Mouse (Mus musculus) adrenal gland (tissue): ENCODE data around the gene Epb41.

ENCODE experiments used
- intact Hi-C: fragments of 180-260 bp; cut with DNase I; formaldehyde crosslinking; loops from one replicate; pipeline ENCODE4 v1.15.1; 2025
- microRNA-seq, 2 experiments: library from miRNA; unstranded; fragments of <30 nt; microRNA quantifications; one replicate each; pipeline ENCODE4; 2019

Gene Epb41

DNA sequence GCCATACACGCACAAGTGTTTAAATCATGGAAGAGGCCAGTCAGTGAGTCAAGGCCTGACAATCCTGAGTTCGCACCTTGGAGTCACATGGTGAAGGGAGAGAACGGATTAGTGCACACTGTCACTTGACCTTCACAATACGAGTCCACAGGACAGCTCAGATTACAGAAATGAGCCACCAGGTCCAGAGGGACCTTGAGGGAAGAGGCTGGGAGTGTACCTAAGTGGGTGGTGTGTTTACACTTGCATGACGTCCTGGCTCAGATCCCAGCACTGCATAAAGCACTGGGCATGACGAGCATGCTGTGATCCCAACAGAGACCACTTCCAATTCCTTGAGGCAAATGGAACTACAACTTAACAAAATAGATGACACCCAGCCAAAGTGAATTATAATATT lies 168.7 kb downstream of the Epb41 start:
- intact Hi-C loops = loop anchor here (5.0 kb wide), 1 partner anchor 171 kb away; the partner anchor contains the start of gene Epb41

GRCm38 (mm10) chr4:131904478-131904877 lies 170.6 kb downstream of the Epb41 start:
- intact Hi-C loops = no loop called here

GRCm38 (mm10) chr4:131901090-131901489 lies 174.0 kb downstream of the Epb41 start:
- intact Hi-C loops = no loop called here

GRCm38 (mm10) chr4:131899180-131899554 lies 176.0 kb downstream of the Epb41 start:
- intact Hi-C loops = no loop called here

- intact Hi-C loops = no loop called here
These were observed 176.5 kb downstream of the Epb41 start for GRCm38 (mm10) chr4:131898503-131899179.

- intact Hi-C loops = no loop called here
These were observed 177.3 kb downstream of the Epb41 start for GRCm38 (mm10) chr4:131897787-131898186.

- intact Hi-C loops = no loop called here
These were observed 178.0 kb downstream of the Epb41 start for GRCm38 (mm10) chr4:131897109-131897508.

GRCm38 (mm10) chr4:131890692-131891091 lies 184.4 kb downstream of the Epb41 start:
- intact Hi-C loops = no loop called here

- intact Hi-C loops = loop anchor here (10.0 kb wide), 1 partner anchor 286 kb away; no protein-coding TSS in a partner anchor
These were observed 186.6 kb downstream of the Epb41 start for GRCm38 (mm10) chr4:131888564-131888963.

DNA sequence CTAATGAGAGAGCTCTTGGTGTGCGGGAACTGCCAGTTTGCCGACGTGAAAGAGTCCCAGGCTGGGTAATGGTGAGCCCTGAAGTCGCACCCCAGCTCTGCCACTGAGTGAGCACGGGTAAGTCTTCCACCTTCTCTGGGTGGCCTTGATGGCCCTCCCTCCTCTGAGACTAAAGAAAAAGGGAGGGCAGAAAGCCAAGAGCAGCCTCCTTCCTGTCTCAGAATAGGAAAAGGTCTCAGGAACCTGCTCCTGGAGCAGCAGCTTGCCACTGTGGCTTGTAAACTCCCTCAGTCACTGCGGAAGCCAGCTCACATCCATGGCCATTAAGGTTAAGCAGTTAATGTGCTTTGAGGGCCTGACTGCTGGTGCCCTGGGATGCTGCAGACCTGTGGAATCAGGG lies 189.7 kb downstream of the Epb41 start:
- intact Hi-C loops = loop anchor here (10.0 kb wide), 1 partner anchor 289 kb away; no protein-coding TSS in a partner anchor

DNA sequence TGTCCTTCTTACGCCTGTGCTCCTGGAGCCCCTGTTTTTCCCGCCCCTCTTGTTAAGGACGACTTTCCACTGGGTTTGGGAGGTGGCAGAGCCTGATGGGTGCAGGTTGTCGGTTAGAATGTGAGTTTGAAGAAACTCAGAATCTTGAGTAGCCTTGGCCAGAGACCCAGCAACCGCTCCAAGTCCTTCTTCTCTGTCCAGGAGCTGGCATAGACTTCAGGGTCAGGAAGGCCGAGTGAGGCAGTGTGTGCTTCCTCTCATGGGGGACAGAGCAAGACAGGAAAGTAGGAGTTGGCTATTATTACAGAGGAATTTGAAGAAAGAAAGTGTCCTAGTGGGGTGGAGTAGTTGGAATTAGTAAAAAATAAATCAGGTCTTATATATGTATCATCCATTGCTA lies 191.6 kb downstream of the Epb41 start:
- intact Hi-C loops = loop anchor here (10.0 kb wide), 1 partner anchor 291 kb away; no protein-coding TSS in a partner anchor

GRCm38 (mm10) chr4:131881306-131881705 lies 193.8 kb downstream of the Epb41 start:
- intact Hi-C loops = loop anchor here (10.0 kb wide), 1 partner anchor 293 kb away; no protein-coding TSS in a partner anchor

- intact Hi-C loops = loop anchor here (10.0 kb wide), 1 partner anchor 295 kb away; no protein-coding TSS in a partner anchor
These were observed 195.4 kb downstream of the Epb41 start for GRCm38 (mm10) chr4:131879692-131880091.

GRCm38 (mm10) chr4:131876836-131877235 lies 198.3 kb downstream of the Epb41 start:
- intact Hi-C loops = no loop called here

DNA sequence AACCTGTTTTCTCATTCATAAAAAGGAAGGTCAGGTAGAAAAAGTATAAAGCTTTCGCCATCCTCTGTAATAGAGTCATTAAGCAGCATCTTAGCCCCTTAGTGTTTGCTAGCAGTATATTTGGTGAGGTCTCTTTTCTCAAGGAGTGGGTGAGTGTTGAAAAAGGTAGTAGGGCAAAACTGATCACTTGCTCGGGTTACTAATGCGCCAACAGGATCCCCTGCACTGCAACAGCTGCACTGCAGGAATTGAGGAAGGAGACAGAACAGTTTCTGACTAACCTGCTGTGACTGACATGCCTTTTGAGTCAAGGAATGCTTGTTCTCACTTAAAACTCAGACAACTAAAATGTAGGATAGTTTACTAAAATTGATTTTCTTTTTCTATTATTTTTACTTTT lies 199.9 kb downstream of the Epb41 start:
- intact Hi-C loops = no loop called here

GRCm38 (mm10) chr4:131874567-131874966 lies 200.6 kb downstream of the Epb41 start:
- intact Hi-C loops = no loop called here

- intact Hi-C loops = no loop called here
These were observed 201.0 kb downstream of the Epb41 start for GRCm38 (mm10) chr4:131874169-131874536.

Small RNAs within 50 kb of the gene (microRNA-seq; reads per million reads assigned to microRNA genes)
- gene Gm27445 = 0 reads per million in 2 experiments
